Mouse (Mus musculus) limb, embryonic 14.5 days (tissue): Measurements from ENCODE around the gene Casp9. TPM values are rescaled to one million over a fixed set of nuclear protein-coding genes. Genes with fewer than 3 reads are reported as not detected.

Source experiments
- ATAC-seq: fragments of 200-750 bp; cut with Nextera tagmentation; 2 replicates; pipeline ENCODE4 v1.8.0; 2017; ENCODE audit warnings: low read depth, moderate number of reproducible peaks, moderate TSS enrichment; ENCODE audit not compliant: low FRiP score
- DNase-seq: peaks from one replicate; pipeline ENCODE4 v3.0.0-alpha.2; 2015; ENCODE audit warnings: low spot score
- H3K27ac ChIP-seq: fragments of 300-500 bp; sonication (generic); replicated peaks from 2 replicates; pipeline ENCODE4 v1.5.1; 2014; ENCODE audit warnings: low read depth, mild to moderate bottlenecking, low read length, moderate library complexity, mixed read lengths
- H3K27me3 ChIP-seq: fragments of 300-500 bp; sonication (generic); 2 replicates; pipeline ENCODE4 v1.6.1; 2014; ENCODE audit warnings: low read length, mixed read lengths; ENCODE audit not compliant: control insufficient read depth, insufficient read depth
- H3K36me3 ChIP-seq: fragments of 300-500 bp; sonication (generic); 2 replicates; pipeline ENCODE4 v1.6.1; 2014; ENCODE audit warnings: mild to moderate bottlenecking, low read length, moderate library complexity, mixed read lengths; ENCODE audit not compliant: control insufficient read depth, insufficient read depth
- H3K4me1 ChIP-seq: fragments of 300-500 bp; sonication (generic); 2 replicates; pipeline ENCODE4 v1.6.1; 2014; ENCODE audit warnings: antibody characterized with exemption, low read length, mixed read lengths; ENCODE audit not compliant: control insufficient read depth, insufficient read depth
- H3K4me2 ChIP-seq: fragments of 300-500 bp; sonication (generic); replicated peaks from 2 replicates; pipeline ENCODE4 v1.6.1; 2014; ENCODE audit warnings: low read depth, mild to moderate bottlenecking, low read length, moderate library complexity; ENCODE audit not compliant: severe bottlenecking
- H3K4me3 ChIP-seq: fragments of 300-500 bp; sonication (generic); replicated peaks from 2 replicates; pipeline ENCODE4 v1.5.1; 2014; ENCODE audit warnings: low read length
- H3K9ac ChIP-seq: fragments of 300-500 bp; sonication (generic); 2 replicates; pipeline ENCODE4 v1.6.1; 2014; ENCODE audit warnings: mild to moderate bottlenecking, low read depth, low read length, moderate library complexity; ENCODE audit not compliant: severe bottlenecking
- H3K9me3 ChIP-seq: fragments of 300-500 bp; sonication (generic); 2 replicates; pipeline ENCODE4 v1.6.1; 2016; ENCODE audit warnings: low read length; ENCODE audit not compliant: control insufficient read depth
- POLR2A ChIP-seq: fragments of 200-500 bp; IDR thresholded peaks from 2 replicates; pipeline ENCODE4 v1.8.0; 2012; ENCODE audit warnings: inconsistent platforms, mild to moderate bottlenecking, moderate library complexity, borderline replicate concordance; ENCODE audit not compliant: insufficient read depth, insufficient read length; ENCODE audit errors: extremely low read depth
- WGBS: fragments of 180-500 bp; shearing (Covaris S2); extraction: QIAGEN DNeasy Blood & Tissue Kit; methylation state at CpG from one replicate; pipeline ENCODE4 v1.1.7; 2014; 5-methylcytosine and 5-hydroxymethylcytosine counted together
- polyA plus RNA-seq, 2 experiments: library from polyadenylated mRNA; depleted of rRNA in 1 of 2; stranded (reverse) in 1 of 2; unstranded in 1 of 2; fragments of >200 nt; fragmentation: Nextera tagmentation in 1 of 2; extraction: Ambion mirVana in 1 of 2; gene quantifications; 2 replicates each; pipeline versions ENCODE4 v1.2.1 to v1.2.3; 2012 to 2014

The Casp9 gene
- polyA plus RNA-seq (2012; rRNA removed): 20.4 and 24.8 TPM in 2 replicates
- 11.2 and 13.8 TPM in 2 replicates for polyA plus RNA-seq (2014; fragmentation: Nextera tagmentation; extraction: Ambion mirVana)

- peak within 1 kb of the TSS; percentile 86 for H3K27ac ChIP-seq
- peak within 1 kb of the TSS; percentile 71 for H3K4me3 ChIP-seq
- 0 out of 2 replicates have a peak, but pooled peaks have one; percentile 31 for TF ChIP-seq POLR2A
- H3K4me1 ChIP-seq: peaks cover 12% of the 10 kb centered on the region; the same call in 1 of the 2 replicates
- no peaks in the 10 kb centered on the region for H3K9me3 ChIP-seq
- WGBS: 1% methylated on average over 60 of the region's 80 CpGs
- no peaks in the 10 kb centered on the region for H3K27me3 ChIP-seq
- ATAC-seq (peak; percentile 84), DNase-seq (peak; percentile 95)
- peaks cover 7% of the 10 kb centered on the region; the same call in 1 of the 2 replicates for H3K36me3 ChIP-seq
- peak within 1 kb of the TSS; percentile 67 for H3K9ac ChIP-seq
- peak within 1 kb of the TSS; percentile 60 for H3K4me2 ChIP-seq
Measured at GRCm38 (mm10) chr4:141793282-141794151, at the start of gene Casp9. TSS of gene Casp9 (plus strand) at chr4:141793612.

GRCm38 (mm10) chr4:141746578-141747346 lies 46.6 kb upstream of the Casp9 start, which contains the start of gene Agmat:
TSS of gene Agmat (plus strand) at chr4:141746672.
- H3K4me1 ChIP-seq: no peaks in the 10 kb centered on the region
- no peak for TF ChIP-seq POLR2A
- ATAC-seq: no peak
- H3K4me2 ChIP-seq: no peak within 1 kb of the TSS
- DNase-seq: no peak
- 23% methylated on average over 20 of the region's 25 CpGs for WGBS
- no peaks in the 10 kb centered on the region for H3K36me3 ChIP-seq
- no peak within 1 kb of the TSS for H3K9ac ChIP-seq
- H3K9me3 ChIP-seq: no peaks in the 10 kb centered on the region
- H3K4me3 ChIP-seq: no peak within 1 kb of the TSS
- H3K27me3 ChIP-seq: no peaks in the 10 kb centered on the region
- no peak within 1 kb of the TSS for H3K27ac ChIP-seq

- ATAC-seq: no peak
- DNase-seq: no peak
- WGBS: 37% methylated on average over 11 of the region's 11 CpGs
- no peak overlapping the region for H3K9ac ChIP-seq
- no peak overlapping the region for H3K27ac ChIP-seq
- no peaks in the 10 kb centered on the region for H3K36me3 ChIP-seq
- TF ChIP-seq POLR2A: no peak
- H3K9me3 ChIP-seq: no peaks in the 10 kb centered on the region
- H3K4me3 ChIP-seq: no peak overlapping the region
- H3K4me1 ChIP-seq: no peaks in the 10 kb centered on the region
- H3K4me2 ChIP-seq: no peak overlapping the region
- no peaks in the 10 kb centered on the region for H3K27me3 ChIP-seq
Measured at GRCm38 (mm10) chr4:141749557-141749956, 43.9 kb upstream of the Casp9 start.

DNA sequence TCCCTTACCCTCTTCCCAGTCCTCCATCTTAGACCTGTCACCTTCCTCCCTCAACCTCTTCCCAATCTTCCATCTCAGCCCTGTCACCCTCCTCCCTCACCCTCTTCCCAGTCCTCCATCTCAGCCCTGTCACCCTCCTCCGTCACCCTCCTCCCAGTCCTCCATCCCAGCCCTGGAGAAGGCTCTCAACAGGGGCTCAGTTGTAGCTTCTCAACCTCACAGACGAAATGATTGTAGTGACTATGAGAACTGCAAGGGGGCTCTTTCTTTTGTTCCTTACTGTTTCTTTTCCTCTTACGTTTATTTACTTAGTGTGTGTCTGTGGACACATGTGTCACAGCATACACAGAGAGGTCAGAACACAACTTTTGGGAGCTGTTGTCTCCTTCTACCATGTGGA lies 42.6 kb upstream of the Casp9 start:
- WGBS: 66% methylated on average over 3 of the region's 3 CpGs
- Histone ChIP-seq H3K27me3 (no peaks in the 10 kb centered on the region), H3K9me3 (no peaks in the 10 kb centered on the region), H3K4me2 (no peak overlapping the region), H3K36me3 (no peaks in the 10 kb centered on the region), H3K27ac (no peak overlapping the region), H3K4me1 (no peaks in the 10 kb centered on the region), H3K4me3 (no peak overlapping the region), H3K9ac (no peak overlapping the region)
- TF ChIP-seq POLR2A: no peak
- DNase-seq: no peak
- ATAC-seq: no peak
